Mouse (Mus musculus): ENCODE measurements at regions not wholly inside any gene's neighbourhood (a gene's known extent, or its start where the extent isn't known, plus 50 kb on each side); places are given as distances from the start of the nearest gene placed in this dataset.

- TF ChIP-seq GATA1 (IDR thresholded peaks at IDR 0.05; ENCODE audit: borderline replicate concordance, low read length): no peak
- no peak for TF ChIP-seq FLI1 (IDR thresholded peaks at IDR 0.05; ENCODE audit: low read length)
These were observed 60.2 kb downstream of the Uncx start for GRCm38 (mm10) chr5:139603535-139603934.
